Mouse (Mus musculus) hematopoietic stem cell, adult 5-6 weeks (primary cell): ENCODE measurements around the gene Idh2. TPM values are rescaled to one million over a fixed set of nuclear protein-coding genes. Genes with fewer than 3 reads are reported as not detected.
"Not testable (repeated sequence)": the region's sequence is repeated elsewhere in the genome, so short reads cannot be mapped to it uniquely, and the experiment has no call there.

Source experiments
- ATAC-seq, 2 experiments: fragments of 125-278 bp in 1 of 2; replicated peaks in 1 of 2; 2 replicates each; pipeline ENCODE4 v1.8.0; 2016 to 2017; ENCODE audit warnings: inconsistent platforms in 2 of 2, mild to moderate bottlenecking in 2 of 2, moderate number of reproducible peaks in 2 of 2, low read depth in 1 of 2, moderate TSS enrichment in 1 of 2; ENCODE audit not compliant: low FRiP score in 2 of 2, poor library complexity in 2 of 2, severe bottlenecking in 2 of 2, insufficient read depth in 1 of 2, low TSS enrichment in 1 of 2
- total RNA-seq: library from RNA; stranded (forward); fragments of 172-1452, 232-1000 nt; gene quantifications from 2 replicates; pipeline ENCODE4 v1.2.3, GENCODE M21; 2017

Idh2 gene
- total RNA-seq, 1 experiment from 2014 or later = 180 TPM

DNA sequence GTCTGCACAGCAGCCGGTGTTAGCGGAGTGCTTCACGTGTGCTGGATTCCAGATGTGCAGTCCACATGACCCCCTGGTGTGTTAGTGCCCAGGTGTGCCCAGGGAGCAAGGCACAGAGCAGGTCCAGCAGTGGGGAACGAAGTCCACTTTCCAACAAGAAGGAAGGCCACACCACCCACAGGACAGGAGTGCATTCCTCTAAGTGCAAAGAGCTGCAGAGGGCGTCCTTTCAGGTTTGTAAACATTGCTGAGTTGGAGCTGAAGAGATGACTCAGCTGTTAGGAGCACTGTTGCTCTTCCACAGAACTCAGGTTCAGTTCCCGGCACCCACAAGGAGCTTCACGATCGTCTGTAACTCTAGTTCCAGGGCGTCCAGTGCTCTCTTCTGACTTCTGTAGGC is 62.0 kb downstream of the Idh2 start:
- ATAC-seq = no peak

- ATAC-seq = no peak
These were observed 62.9 kb downstream of the Idh2 start for GRCm38 (mm10) chr7:80052261-80052660.

DNA sequence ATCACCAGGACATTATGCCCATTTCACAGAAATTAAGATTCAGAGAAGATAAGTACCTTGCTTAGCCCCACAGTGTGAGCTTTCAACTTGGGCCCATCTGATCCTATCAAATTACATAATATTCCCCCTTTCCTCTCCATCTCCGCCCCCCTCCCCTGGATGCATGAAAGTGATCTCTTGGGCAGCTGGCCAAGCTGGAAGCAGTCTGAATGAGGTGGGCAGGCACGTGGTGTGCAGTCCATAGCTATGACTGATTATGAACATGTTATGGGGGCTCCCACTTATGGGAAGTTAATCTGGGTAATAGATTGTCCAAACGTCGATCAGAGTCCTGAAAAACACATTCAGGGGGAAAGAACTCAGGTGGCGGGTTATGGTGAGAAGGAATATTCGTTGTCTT is 63.4 kb downstream of the Idh2 start:
- no peak for ATAC-seq

DNA sequence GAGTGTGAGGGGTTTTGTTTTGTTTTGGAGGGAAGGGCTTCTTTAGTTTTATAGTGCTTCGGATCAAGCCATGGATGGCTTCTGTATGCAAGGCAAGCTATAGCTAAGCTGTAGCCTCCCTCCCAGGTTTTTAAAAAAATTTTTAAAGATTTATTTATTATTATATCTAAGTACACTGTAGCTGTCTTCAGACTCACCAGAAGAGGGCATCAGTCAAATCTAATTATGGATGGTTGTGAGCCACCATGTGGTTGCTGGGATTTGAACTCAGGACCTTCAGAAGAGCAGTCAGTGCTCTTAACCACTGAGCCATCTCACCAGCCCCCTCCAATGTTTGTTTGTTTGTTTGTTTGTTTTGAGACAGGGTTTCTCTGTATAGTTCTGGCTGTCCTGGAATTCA is 64.8 kb downstream of the Idh2 start:
- ATAC-seq = not testable (repeated sequence)

GRCm38 (mm10) chr7:80049746-80050145 is 65.4 kb downstream of the Idh2 start:
- no peak for ATAC-seq

- no peak for ATAC-seq
These were observed 68.2 kb downstream of the Idh2 start for GRCm38 (mm10) chr7:80047041-80047440.

Other genes with a start within 250 kb of the Idh2 start
- gene Ap3s2, start 194.7 kb downstream of the Idh2 start, total RNA-seq = 8.4 and 9.6 TPM in 2 replicates
- gene Arpin, start 180.0 kb downstream of the Idh2 start, total RNA-seq = 0.35 and 1.1 TPM in 2 replicates
- 18.9 and 19.7 TPM in 2 replicates for gene Zfp710, start 90.6 kb downstream of the Idh2 start, total RNA-seq
- 9.2 and 11.4 TPM in 2 replicates for gene Sema4b, start 71.4 kb upstream of the Idh2 start, total RNA-seq
- gene Cib1, start 117.4 kb upstream of the Idh2 start, total RNA-seq = 28.0 and 29.3 TPM in 2 replicates
- 3.0 and 3.1 TPM in 2 replicates for gene Gdpgp1, start 117.5 kb upstream of the Idh2 start, total RNA-seq
- 0.81 TPM in 1 of 2 replicates, not detected in the other for gene Ttll13, start 131.0 kb upstream of the Idh2 start, total RNA-seq
- 30.3 and 36.3 TPM in 2 replicates for gene Ngrn, start 145.8 kb upstream of the Idh2 start, total RNA-seq
- gene Vps33b, start 154.3 kb upstream of the Idh2 start, total RNA-seq = 27.2 and 36.7 TPM in 2 replicates
- gene Prc1, start 179.1 kb upstream of the Idh2 start, total RNA-seq = 145 and 166 TPM in 2 replicates
- 11.0 and 23.2 TPM in 2 replicates for gene Rccd1, start 209.1 kb upstream of the Idh2 start, total RNA-seq
- 14.4 and 24.5 TPM in 2 replicates for gene Unc45a, start 225.6 kb upstream of the Idh2 start, total RNA-seq
- gene Hddc3, start 227.7 kb upstream of the Idh2 start, total RNA-seq = 23.5 and 29.5 TPM in 2 replicates